Mouse (Mus musculus) lung, adult 2 months (tissue): Measurements from ENCODE around the gene Ada. TPM values are rescaled to one million over a fixed set of nuclear protein-coding genes. Genes with fewer than 3 reads are reported as not detected.
A peak's percentile ranks its signal among the peaks of the same experiment; 100 is the strongest.
"Not testable (repeated sequence)": the region's sequence is repeated elsewhere in the genome, so short reads cannot be mapped to it uniquely, and the experiment has no call there.

ENCODE experiments used
- DNase-seq: peaks from one replicate; pipeline ENCODE4 v3.0.0; 2022
- H3K4me1 ChIP-seq: fragments of 200-500 bp; 2 replicates; pipeline ENCODE4 v1.6.1; 2011; ENCODE audit warnings: low read length; ENCODE audit not compliant: control insufficient read depth, insufficient read depth
- H3K4me3 ChIP-seq: fragments of 200-500 bp; replicated peaks from 2 replicates; pipeline ENCODE3; 2011; ENCODE audit warnings: low read depth, mild to moderate bottlenecking, control low read depth, low read length; ENCODE audit errors: extremely low read depth
- CTCF ChIP-seq: fragments of 200-500 bp; IDR thresholded peaks from 2 replicates; pipeline ENCODE4 v1.5.1; 2011; ENCODE audit warnings: mild to moderate bottlenecking, low read length, control low read depth; ENCODE audit not compliant: insufficient read depth
- POLR2A ChIP-seq: fragments of 200-500 bp; IDR thresholded peaks from 2 replicates; pipeline ENCODE4 v1.6.1; 2011; ENCODE audit warnings: low read depth, mild to moderate bottlenecking, control low read depth, low read length, borderline replicate concordance; ENCODE audit errors: extremely low read depth
- WGBS: fragments of 180-500 bp; shearing (Covaris S2); methylation state at CpG from one replicate; pipeline ENCODE4 v1.1.7; 2018; 5-methylcytosine and 5-hydroxymethylcytosine counted together
- polyA plus RNA-seq: library from polyadenylated mRNA; depleted of rRNA; stranded (reverse); fragments of >200 nt; gene quantifications from 2 replicates; pipeline ENCODE4 v1.2.3, GENCODE M21; 2012; rRNA removed

Ada gene
- polyA plus RNA-seq, 1 experiment, result 105 TPM

GRCm38 (mm10) chr2:163689771-163690170, 60.3 kb downstream of the Ada start:
- H3K4me3 ChIP-seq, result no peak overlapping the region
- H3K4me1 ChIP-seq, result peaks cover 38% of the 10 kb centered on the region
- TF ChIP-seq CTCF (no peak), POLR2A (no peak)
- WGBS, result 78% methylated on average over 3 of the region's 3 CpGs
- DNase-seq, result no peak

- not testable (repeated sequence) for H3K4me3 ChIP-seq, DNase-seq
- WGBS, result 89% methylated on average over 1 of the region's 1 CpGs
- peaks cover 33% of the 10 kb centered on the region for H3K4me1 ChIP-seq
These were observed 61.7 kb downstream of the Ada start for GRCm38 (mm10) chr2:163688377-163688776.

GRCm38 (mm10) chr2:163686886-163687285, 63.2 kb downstream of the Ada start:
- DNase-seq, result no peak
- TF ChIP-seq CTCF, result no peak
- TF ChIP-seq POLR2A, result no peak
- 63% methylated on average over 3 of the region's 3 CpGs for WGBS
- Histone ChIP-seq H3K4me3 (no peak overlapping the region), H3K4me1 (peaks cover 27% of the 10 kb centered on the region)

- DNase-seq, result no peak
- peaks cover 27% of the 10 kb centered on the region for H3K4me1 ChIP-seq
- 53% methylated on average over 5 of the region's 5 CpGs for WGBS
- TF ChIP-seq CTCF (no peak), POLR2A (no peak)
- H3K4me3 ChIP-seq, result no peak overlapping the region
These were observed 63.8 kb downstream of the Ada start for GRCm38 (mm10) chr2:163686233-163686632.

GRCm38 (mm10) chr2:163685761-163686200, 64.3 kb downstream of the Ada start:
- peak; percentile 36 for DNase-seq
- H3K4me3 ChIP-seq, result no peak overlapping the region
- peak; percentile 53; the same call in 1 of the 2 replicates for TF ChIP-seq POLR2A
- TF ChIP-seq CTCF, result no peak
- H3K4me1 ChIP-seq, result peaks cover 24% of the 10 kb centered on the region
- WGBS, result 11% methylated on average over 6 of the region's 6 CpGs

- no peak overlapping the region for H3K4me3 ChIP-seq
- peaks cover 19% of the 10 kb centered on the region for H3K4me1 ChIP-seq
- no peak for TF ChIP-seq POLR2A
- TF ChIP-seq CTCF, result no peak
- 33% methylated on average over 4 of the region's 4 CpGs for WGBS
- DNase-seq, result no peak
These were observed 64.8 kb downstream of the Ada start for GRCm38 (mm10) chr2:163685287-163685686.

GRCm38 (mm10) chr2:163682344-163682743, 67.7 kb downstream of the Ada start:
- TF ChIP-seq POLR2A, result no peak
- no peak for TF ChIP-seq CTCF
- no peak for DNase-seq
- 88% methylated on average over 2 of the region's 2 CpGs for WGBS
- H3K4me3 ChIP-seq, result no peak overlapping the region
- peaks cover 18% of the 10 kb centered on the region for H3K4me1 ChIP-seq

- DNase-seq, result no peak
- WGBS, result 64% methylated on average over 3 of the region's 3 CpGs
- Histone ChIP-seq H3K4me3 (no peak overlapping the region), H3K4me1 (peaks cover 11% of the 10 kb centered on the region; the same call in 1 of the 2 replicates)
- TF ChIP-seq CTCF (no peak), POLR2A (no peak)
These were observed 73.3 kb downstream of the Ada start for GRCm38 (mm10) chr2:163676745-163677144.

Other genes starting within 250 kb of the Ada start
- 0.67 and 2.3 TPM in 2 replicates for gene Hnf4a, start 243.4 kb downstream of the Ada start, polyA plus RNA-seq
- 23.4 and 25.8 TPM in 2 replicates for gene Ttpal, start 147.9 kb downstream of the Ada start, polyA plus RNA-seq
- gene Serinc3, start 105.1 kb downstream of the Ada start, polyA plus RNA-seq, result 368 and 417 TPM in 2 replicates
- gene Pkig, start 91.9 kb downstream of the Ada start, polyA plus RNA-seq, result 167 and 180 TPM in 2 replicates
- gene Ccn5, start 70.6 kb upstream of the Ada start, polyA plus RNA-seq, result 71.4 and 97.6 TPM in 2 replicates
- not detected in 2 replicates for gene Kcnk15, start 103.4 kb upstream of the Ada start, polyA plus RNA-seq
- 0.11 and 0.19 TPM in 2 replicates for gene Rims4, start 168.4 kb upstream of the Ada start, polyA plus RNA-seq
- gene Ywhab, start 244.7 kb upstream of the Ada start, polyA plus RNA-seq, result 39.4 and 52.8 TPM in 2 replicates